Mouse (Mus musculus) frontal cortex, postnatal 10 days (tissue): ENCODE results near the gene Wdfy1.

Source experiments
- DNase-seq, 2 experiments: peaks; one replicate each; pipeline ENCODE4 v3.0.0; 2022; ENCODE audit warnings: low spot score in 2 of 2, mixed read lengths in 1 of 2

The Wdfy1 gene

DNA sequence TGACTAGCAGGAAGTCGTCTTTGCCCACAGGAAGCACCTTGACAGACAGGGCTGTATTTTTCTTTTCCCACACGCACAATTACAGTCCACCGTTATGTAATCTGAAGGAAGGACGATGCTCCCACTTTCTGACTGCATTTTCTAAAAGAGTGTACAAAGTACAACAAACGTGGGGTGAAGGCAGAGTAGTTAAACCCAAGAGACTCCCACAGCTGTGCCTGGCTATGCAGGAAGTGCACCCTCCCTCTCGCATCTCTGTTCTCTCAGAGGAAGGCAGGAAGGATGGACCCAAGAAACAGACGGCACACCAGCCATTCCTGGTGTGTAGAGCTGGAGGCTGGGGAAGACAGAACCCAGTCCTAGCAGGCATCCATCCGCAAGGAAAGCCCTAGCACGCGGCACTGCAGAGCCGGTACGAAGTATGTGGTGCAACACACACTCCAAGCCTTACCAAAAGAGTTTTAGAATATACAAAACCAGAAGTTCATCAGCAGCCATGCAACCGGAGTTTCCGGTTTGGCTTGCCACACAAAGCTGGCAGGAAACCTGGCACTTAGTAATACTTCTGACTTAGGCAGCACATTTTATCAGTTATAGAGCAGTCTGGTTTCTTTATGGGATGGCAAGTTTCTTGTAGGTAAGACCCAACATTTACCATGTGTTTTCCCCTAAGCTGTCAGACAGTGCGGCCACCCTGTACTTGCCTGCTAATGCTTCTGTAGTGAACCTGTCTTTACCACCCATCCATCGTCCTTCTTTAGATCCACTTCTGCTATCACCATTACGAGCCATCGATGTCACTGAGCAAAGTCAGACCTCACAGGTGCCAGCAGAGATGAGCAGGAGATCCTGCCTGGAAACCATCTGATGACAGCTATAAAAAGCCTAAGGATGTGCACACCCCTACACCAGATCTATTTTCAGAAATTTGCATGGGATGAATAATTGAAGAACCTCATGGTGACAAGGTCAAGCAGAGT, 64.5 kb downstream of the Wdfy1 start:
- no peak for DNase-seq

DNA sequence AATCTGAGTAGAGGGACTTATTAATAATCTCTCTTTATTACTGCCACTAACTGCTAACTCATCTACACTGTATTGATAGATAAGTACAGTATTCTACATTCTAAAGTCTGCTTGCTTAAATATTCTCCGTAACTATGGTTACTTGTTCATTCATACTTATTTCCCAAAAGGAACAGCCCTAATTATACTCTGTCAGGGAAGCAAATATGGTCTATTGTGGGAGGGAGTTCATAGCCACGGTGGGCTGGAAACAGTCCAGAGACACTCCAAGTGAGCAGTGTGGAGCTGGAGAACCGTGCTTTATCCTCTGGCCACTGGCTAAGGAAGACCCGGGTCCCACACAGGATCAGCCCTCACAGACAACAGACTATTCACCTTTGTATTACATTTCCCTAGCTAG, 65.3 kb downstream of the Wdfy1 start:
- DNase-seq = no peak

DNA sequence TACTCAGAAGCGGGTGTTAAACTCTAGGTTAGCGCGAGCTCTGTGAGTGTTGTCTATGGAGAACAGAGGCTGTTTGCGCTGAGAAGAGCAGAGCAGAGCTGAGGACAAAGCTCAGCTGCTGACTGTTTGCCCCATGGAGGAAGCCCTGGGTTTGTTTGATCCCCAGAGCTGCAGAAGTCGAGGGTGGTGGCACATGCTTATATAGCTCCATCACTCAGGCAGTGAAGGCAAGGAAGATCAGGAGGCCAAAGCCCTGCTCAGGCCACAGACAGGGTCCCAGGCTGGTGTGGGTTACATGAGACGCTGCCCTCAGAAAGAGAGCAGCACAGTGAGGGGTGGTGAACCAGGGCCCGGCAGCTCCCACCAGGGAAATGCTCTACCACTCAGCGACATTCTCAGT, 65.7 kb downstream of the Wdfy1 start:
- DNase-seq = no peak

DNA sequence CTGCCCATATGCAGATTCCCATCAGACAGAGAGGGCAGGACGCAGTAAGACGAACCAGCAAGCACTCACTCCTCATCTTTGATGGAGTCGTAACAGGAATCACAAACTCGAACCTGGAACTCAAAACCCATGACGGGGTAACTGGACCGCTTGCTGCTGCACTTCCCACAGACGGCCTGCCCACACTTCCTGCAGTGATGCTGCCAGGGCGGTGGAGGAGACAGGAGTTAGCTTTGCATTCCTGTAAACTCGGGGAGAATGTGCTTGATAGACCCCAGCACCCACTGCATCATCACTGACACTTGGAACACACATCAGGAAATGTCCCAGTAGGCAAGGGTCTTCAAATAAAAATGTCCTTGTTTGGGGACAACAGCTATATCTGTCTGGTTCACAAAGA, 68.6 kb downstream of the Wdfy1 start:
- no peak for DNase-seq

DNA sequence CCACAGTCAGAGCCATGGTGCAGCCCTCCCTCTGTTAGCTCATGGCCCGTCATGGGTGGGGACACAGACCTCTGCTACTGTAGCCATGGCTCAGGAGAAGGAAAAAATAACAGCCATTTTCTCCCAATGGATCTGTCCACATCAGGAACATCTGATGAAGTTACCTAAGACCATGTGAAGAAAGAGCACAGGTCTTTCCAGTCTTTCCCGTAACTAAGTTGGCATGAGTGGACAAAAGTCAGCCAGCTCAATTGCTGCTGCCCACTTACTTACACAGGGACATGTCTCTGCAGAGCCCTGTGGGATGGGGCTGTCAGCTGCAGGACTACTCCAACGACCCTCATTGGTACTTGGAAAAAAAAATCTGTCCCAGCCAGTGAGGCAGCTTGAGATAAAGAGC, 69.2 kb downstream of the Wdfy1 start:
- DNase-seq = no peak

DNA sequence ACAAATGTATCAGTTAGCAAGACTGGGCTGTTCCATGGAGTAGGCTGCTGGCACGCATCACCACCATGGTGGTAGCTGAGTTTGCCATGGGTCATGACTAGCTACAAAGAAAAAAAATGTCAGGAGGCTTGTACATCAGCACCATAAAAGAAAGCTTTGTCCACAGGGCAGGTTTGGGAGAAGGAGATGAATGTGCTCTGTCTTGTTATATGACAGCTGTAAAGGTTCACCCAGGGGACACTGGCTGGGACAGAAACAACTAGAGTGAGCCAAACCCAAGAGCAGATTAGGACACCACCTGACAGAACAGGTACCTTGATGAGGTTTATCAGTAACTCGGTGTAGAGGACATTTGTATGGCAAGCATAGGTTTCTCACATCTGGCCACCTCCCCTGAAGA, 71.3 kb downstream of the Wdfy1 start:
- DNase-seq = no peak

DNA sequence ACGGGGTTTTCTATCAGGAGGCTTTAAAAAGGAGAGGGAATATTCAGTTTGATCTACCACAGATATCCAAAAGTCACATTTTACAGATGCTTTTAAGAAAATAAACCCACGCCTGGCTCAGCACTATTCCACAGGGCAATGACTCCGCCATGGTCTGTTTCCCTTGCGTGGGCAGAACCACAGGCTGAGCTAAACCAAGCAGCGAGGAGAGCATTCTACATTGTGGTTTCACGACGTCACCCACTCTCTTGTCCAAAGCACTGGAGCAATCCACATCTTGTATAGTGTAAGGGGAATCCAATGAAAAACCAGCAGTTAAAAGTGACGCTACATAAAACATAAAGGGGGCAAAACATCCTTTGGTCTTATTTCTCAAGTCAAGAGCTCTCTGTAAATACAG, 72.4 kb downstream of the Wdfy1 start:
- no peak for DNase-seq

DNA sequence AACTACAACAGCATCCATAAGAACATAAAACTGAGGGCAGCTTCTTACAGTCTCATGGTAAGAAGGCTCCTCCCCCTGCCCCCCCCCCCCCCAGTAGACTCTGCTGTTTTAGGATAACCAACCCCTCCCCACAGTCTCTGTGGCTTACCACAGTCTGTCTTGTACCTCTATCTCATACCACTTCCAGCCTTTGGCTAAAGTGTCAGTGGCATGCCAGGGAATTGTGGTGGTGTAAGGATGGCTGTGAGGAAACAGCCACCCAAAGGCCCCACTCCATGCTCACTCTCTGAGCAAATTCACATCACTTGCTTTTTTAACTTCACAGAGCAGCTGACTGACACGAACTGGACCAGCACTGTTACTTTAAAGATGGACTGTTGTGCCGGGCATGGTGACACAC, 77.4 kb downstream of the Wdfy1 start:
- no peak for DNase-seq

DNA sequence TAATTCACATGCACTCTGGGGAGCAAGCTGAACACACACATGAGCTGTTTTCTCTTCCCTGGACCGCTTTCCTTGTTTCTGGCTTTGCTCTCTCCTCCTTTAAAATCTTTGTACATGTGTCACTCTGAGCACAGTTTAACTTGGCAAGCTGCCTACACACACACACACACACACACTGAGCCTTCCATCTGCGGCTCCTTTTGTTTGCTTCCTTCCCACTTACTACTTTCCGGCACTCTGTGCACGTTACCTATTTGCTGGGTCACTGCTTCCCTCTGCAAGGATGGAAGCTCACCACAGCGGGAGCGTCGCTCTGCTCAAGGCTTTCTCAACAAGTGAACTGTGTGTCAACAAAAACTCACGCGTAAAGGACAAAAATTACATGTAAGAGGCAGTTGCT, 78.6 kb downstream of the Wdfy1 start:
- peak in 1 of 2 experiments; percentile 38 for DNase-seq

DNA sequence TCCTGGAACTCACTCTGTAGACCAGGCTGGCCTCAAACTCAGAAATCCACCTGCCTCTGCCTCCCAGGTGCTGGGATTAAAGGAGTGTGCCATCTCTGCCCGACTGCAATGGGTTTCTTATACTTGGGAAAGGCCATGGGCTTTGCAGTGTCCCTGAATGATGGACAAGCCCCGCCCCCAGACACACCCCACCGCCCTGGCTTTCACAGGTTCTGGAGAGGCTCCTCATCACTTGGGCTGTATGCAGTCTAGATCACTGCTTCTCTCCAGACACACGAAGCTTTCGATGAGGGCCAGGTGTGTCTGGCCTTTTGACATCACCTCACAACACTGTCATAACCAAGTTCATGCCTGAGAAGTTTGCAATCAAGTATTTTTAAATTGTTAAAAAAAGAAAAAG, 79.0 kb downstream of the Wdfy1 start:
- DNase-seq = no peak

DNA sequence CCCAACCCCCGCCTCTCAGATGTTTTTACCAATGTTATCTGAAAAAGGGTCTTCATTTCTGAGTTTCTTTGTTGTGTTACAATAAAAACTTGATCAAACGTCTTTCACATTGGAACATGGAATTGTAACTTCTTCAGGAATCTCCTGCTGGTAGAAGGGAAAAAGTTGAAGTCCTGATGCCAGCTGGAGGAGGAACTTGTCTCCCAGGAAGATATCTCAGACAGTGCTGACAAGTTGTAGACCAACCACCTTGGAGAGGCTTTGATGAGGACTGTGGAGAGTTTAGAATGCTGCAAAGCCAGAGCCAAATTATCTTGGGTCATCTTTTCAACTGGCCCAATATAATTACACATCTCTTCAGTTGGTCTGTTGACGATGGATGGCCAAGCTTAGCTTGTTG, 83.5 kb downstream of the Wdfy1 start:
- DNase-seq = no peak

DNA sequence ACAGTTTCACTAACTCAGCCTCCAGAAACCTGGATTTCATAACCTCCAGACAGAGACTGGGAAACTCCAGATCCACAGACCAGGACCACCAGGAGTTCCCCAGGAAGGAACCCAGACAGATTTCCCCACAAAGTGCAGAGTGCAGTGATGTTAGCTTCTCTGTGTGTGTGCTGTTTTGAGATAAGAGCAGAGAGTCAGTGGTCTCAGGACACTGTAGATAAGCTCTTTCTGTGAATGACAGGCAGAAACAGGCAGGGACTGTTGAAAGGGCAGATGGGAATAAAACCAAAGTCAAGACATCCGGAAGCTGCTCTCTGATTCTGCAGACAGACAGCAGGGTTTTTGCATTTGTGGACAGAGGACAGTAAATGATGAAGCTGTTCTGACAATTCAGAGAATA, 88.7 kb downstream of the Wdfy1 start:
- no peak for DNase-seq

DNA sequence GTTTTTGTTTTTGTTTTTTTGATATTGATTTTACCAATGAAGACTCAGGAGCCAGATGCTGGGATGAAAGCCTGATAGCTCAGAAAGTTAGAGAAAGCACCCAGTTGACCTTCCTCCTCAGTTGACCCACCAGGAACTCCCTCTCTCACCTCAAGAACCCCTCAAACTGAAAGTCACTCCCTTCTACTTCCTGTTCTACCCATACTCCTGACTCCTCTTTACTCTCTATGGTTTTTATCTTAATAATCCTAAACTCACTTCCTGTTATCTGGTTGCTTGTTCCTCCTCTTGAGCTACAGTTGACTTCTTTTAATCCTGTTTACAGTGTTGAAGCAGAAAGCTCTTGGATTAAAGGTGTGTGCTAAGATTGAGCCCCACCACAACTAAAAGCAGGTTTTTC, 91.9 kb downstream of the Wdfy1 start:
- no peak for DNase-seq

DNA sequence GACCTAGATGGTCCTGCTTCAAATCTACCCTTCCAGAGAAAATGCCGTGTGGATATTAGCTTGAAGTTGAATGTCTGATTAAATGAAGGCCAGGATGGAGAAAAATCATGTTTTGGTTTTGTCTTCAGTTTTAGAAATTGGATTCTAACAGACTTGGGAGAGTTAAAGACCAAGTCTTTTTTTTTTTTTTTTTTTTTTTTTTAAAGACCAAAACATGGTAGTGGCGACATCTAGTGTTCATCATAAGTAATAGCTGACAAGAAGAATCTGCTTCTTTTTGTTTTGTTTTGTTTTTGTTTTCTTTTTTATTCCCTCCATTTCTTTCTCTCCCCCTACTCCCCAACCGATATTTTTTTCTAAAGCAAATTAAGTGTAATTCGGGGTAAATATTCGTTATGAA, 93.0 kb downstream of the Wdfy1 start:
- no peak for DNase-seq

DNA sequence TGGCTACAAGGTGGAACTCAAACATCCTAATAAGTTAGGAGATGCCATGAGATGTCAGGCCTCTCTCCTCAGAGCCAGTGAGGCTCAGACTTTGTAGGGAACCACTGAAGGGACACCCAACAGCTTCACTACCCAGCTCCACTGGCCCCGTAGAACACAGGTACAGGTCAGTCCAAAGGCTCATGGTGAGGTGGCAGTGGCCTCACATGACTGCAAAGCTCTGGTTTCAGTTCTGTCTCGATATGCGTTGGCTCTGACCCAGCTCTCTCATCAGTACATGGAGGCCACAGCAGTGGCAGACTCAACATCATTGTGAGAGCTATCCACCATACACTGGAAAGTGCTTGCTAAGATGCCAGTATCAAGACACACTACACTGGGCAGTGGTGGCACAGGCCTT, 95.2 kb downstream of the Wdfy1 start:
- DNase-seq = no peak

DNA sequence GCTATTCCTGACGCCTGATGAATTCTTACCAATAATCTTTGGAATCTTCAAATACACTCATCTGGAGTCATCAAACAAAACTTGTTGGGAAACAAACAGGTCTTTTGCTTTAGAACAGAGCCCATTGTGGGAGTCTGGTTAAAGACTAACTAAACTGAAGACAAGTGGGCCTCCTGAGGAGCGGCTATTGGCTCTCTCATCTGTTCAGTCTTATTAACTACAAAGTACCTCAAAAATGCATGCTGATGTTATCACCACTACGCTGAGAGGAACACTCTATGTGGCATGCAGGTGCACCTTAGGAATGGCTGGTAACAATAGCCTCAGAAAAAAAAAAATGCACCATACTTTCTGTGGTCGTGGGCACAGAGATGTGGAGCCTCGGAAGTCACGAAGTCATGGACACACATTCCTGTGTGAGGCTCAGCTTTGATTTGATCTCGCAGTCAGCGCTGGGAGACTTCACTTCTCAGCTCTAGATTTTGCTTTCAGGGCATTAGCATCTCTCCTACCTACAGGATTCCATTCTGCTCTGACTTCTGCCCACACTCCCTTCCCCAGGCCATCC, 97.7 kb downstream of the Wdfy1 start:
- DNase-seq = no peak

DNA sequence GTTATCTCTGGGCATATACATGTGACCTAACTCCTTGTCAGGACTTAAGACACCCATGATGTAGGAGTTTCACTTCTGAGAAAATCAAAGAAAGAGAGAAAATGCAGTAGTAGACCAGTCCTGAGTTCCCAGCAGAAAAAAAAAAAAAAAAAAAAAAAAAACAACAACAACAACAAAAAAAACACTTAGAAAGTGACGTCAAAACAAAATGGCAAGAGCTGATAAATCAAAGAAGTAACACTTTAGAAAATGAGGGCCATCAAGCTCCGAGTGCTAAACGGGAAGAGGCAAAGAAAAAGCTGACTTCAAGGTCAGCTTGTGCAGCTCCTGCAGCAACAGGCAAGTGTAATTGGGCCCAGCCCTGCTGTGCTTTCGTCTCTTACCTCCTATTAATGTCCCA, 100.2 kb downstream of the Wdfy1 start:
- DNase-seq = no peak

DNA sequence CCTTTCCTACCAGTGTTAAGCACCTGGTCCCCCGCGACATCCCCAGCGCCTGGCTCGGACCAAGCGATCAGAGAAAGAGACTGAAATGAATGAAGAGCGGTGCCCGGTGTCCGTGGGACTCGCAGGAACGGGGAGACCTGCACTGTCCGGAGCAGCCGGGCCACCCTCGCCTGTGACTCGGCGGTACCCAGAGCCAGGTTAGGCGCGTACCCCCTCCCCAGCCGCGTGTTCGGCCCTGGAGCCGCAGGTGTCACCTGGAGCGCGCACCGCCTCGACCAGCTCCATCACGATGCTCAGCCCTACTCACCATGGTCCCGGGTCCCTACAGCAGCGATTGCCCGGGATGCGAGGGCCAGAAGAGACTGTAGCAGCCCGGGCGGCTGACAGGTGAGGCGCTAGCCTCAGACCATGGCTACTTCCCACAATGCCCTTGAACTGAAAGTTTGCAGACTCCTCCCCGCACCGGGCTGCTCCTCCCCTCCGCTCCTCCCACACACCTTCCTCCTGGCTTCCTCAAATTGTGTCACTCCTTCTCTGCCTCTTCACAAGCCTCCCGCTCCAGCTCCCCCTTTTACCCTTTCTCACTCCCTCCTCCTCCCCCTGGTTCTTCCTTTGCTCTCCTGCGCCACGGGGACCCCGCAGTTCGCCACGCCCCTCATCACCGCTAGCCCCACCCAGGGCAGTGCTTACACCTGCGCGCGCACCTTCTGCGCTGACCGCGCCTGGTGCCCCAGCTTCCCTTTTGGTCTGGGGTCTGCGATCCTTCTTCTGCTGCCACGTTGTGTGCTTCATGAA, 104.2 kb downstream of the Wdfy1 start, which contains the start of gene Ap1s3:
TSS of gene Ap1s3 (minus strand) at position 430 of the 795 bp plus-strand sequence.
- DNase-seq = peak in 1 of 2 experiments; percentile 16

DNA sequence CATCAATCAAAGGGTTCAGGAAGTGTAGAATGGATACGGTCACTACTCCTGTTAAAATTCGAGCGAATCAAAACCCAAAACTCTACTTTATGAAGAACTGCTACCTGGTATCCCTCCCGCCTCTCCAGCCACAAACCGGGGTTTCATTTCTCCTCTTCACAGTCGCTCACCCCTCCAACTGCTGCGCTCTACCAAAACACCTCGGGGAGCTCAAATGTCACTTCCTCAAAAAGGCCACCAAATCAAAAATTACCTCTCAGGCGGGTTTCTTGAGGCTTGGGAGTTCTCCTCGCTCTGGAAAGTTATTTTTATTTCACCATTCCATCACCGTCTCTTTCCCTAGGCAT, 104.8 kb downstream of the Wdfy1 start:
- DNase-seq = no peak

DNA sequence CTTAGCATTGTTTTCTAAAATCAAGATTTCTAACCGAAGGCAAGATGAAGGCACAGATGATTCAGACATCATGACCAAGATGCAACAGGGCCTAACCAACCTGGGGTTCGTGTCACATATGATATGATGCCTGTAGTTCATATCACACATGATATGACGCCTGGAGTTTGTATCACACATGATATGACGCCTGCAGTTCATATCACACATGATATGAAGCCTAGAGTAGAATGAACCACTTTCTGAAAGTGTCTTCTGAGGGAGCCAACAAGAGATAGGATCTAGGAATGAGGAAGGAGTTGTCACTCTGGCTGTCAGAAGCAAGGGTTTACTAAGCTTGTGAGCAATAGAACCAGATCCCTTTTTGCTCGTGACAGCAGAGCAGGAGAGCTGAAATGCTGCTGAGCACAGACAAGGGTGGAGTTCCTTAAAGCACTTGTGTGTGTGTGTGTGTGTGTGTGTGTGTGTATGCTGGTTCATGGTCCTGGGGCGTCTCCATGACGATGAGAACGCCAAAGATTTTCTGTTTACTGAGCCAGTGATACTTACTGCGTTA, 106.4 kb downstream of the Wdfy1 start:
- DNase-seq = no peak

DNA sequence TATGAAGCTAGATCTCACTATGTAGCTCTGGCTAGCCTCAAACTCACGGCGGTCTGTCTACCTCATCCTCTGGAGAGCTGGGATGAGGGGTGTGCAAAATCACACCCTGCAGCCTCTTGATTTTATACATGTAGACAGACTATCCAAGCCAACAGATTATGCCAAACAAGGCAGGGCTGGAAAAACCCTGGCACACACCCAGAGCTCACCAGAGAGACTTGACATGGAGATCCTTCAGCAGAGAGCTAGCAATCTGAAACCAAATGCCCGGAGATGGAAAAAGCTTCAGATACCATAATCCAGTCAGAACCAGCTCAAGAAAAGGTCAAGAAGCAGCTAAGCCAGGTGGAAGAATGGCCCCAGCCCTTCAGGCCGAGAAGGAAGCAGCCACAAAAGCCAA, 111.0 kb downstream of the Wdfy1 start:
- DNase-seq = no peak

DNA sequence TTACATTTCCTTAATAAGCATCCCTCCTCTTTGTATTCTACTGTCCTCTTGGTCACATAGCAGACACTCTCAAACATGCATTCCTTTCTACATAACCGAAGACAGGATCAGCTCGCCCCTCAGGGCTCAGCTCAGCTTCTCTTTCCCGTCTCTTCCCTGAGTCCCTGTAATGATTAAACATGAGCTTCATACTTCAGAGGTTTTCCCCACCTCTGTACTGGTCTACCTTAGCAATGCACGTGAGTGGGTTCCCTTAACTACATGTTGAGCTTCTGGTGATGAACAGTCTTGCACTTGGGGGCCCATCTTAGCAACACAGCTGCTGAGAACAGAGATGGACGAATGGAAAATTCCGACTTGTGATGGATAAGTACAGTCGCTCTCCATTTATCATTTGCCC, 116.3 kb downstream of the Wdfy1 start:
- no peak for DNase-seq
